Mouse (Mus musculus): ENCODE data around the gene Matn4. TPM values are rescaled to one million over a fixed set of nuclear protein-coding genes. Genes with fewer than 3 reads are reported as not detected.

Matn4 gene
- polyA plus RNA-seq (2016; fragmentation: Nextera tagmentation; extraction: Ambion mirVana), result 0.23 and 0.85 TPM in 2 replicates

DNA sequence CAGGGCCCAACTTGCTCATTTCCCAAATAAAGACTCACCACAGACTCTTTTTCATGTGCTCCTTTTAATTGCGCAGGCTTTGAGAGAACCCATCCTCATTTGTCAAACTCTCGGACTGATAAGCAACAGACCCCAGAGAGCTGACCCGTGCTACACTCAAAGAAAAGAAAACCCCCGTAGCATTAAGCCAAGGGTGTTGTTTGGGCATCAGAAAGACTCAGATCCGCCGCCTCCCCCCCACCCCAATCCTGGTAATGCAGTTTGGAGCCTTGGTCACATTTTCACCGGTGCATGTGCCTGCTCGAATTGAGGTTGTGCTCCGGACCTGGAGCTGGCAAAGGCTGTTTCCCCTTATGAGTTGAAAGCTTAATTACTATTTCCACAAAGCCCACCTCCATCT, at the start of gene Matn4:
Gene Matn4 (minus strand): TSS at position 101 of the 400 bp plus-strand sequence.
- H3K4me1 ChIP-seq, result peaks cover 39% of the 10 kb centered on the region
- no peak for DNase-seq (ENCODE audit: low spot score)
- no peaks in the 10 kb centered on the region for H3K9me3 ChIP-seq
- no peak within 1 kb of the TSS for H3K27ac ChIP-seq (replicated peaks)
- no peaks in the 10 kb centered on the region for H3K36me3 ChIP-seq (replicated peaks)
- H3K27me3 ChIP-seq (replicated peaks; ENCODE audit: low read depth, poor library complexity, severe bottlenecking), result peaks cover 100% of the 10 kb centered on the region
- 5% methylated on average over 9 of the region's 9 CpGs for WGBS
- peak within 1 kb of the TSS; percentile 55 for H3K4me3 ChIP-seq

DNA sequence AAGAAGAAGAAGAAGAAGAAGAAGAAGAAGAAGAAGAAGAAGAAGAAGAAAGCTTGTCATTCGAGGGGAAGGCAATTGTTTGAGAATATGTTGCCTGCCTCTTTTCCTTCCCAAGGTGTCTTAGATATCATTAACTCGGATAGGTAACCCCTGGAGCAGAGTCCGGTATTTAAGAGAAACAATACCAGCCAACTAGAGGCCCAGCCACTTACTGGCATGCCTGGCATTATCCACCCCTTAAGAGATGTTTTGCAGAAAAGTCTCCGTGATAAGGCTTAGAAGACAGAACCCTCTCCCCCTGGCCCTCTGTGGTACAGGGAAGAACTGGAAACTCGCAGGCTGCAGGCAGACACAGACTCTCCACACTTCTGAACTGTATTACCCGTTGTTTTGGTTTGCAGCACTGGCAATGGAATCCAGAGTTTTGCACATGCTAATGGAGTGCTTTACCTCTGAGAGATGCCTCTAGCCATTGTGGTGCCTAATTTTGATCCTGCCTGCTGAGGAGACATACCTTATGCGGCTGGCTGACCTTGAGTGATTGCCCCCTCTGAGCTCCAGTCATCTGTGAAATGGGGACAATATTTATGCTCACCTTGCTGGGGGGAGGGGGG, 49.0 kb upstream of the Matn4 start:
- no peak overlapping the region for H3K27ac ChIP-seq (replicated peaks)
- H3K4me3 ChIP-seq, result no peak overlapping the region
- no peaks in the 10 kb centered on the region for H3K27me3 ChIP-seq (replicated peaks; ENCODE audit: low read depth, poor library complexity, severe bottlenecking)
- peaks cover 41% of the 10 kb centered on the region for H3K4me1 ChIP-seq
- DNase-seq (ENCODE audit: low spot score), result no peak
- H3K36me3 ChIP-seq (replicated peaks), result no peaks in the 10 kb centered on the region
- no peaks in the 10 kb centered on the region for H3K9me3 ChIP-seq
- 69% methylated on average over 7 of the region's 7 CpGs for WGBS

DNA sequence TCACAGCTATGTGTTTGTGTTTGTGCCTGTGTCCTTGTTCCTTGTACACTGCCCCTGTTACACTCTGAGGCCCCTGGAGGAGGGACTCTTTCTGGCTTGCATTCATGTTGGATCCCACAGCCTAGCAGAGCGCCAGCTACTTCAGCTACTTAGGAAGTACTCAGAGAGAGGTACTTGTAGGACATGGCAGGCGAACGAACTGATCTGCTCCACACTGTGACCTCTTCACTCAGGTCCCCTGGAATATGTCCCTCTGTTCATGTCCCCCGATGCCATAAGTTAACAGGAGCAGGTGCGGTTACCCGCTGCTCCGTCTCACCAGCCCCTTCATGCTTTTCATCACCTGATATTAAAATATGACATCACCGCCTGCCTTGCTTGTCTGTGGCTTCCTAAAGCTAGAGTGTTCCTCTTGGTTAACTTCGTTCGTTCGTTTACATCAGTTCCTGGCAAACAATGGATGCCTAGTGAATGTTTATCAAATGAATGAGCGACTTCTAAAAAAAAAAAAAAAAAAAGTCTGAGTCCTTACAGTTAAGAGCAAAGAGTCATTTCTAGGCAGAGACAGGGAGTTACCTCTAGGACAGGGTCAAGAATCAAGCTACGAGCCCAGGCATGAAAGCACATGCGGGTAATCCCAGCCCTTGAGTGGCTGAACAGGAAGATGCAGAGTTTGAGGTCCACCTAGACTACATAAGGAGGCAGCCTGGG, 48.2 kb upstream of the Matn4 start:
- Histone ChIP-seq H3K36me3 (replicated peaks) (no peaks in the 10 kb centered on the region), H3K9me3 (no peaks in the 10 kb centered on the region), H3K27me3 (replicated peaks; ENCODE audit: low read depth, poor library complexity, severe bottlenecking) (no peaks in the 10 kb centered on the region), H3K27ac (replicated peaks) (no peak overlapping the region), H3K4me1 (peaks cover 41% of the 10 kb centered on the region), H3K4me3 (no peak overlapping the region)
- 85% methylated on average over 14 of the region's 14 CpGs for WGBS
- no peak for DNase-seq (ENCODE audit: low spot score)

DNA sequence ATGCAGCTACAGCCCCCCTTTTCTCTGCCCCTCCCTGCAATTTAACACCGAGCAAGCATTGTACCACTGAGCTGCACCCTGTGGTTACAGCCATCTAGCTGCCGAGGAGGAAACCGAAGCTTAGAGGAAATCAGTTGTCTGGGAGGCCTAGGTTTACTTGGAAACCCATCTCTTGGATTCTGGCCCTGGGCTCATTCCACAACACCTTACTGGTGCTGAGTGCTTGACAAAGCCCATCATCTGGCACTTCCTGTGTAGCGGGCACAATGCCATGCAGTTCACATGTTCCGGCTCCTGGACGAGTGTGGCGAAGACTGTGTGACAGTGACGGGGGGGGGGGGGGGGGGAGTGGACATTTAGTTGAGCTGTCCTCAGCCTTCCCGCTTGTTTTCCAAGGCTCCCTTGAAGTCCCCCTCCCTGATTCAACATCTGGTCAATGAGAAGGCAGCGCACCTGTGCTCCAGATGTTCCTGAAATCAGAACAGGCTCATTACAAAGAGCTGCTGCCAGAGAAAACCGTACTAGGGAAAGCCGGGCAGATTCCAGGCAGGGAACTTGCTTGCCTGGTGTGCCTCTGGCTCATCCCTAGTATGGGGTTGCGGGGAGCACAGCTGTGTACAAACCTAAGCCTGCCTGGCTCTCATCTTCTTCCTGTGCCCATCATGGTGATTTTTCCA, 47.2 kb upstream of the Matn4 start:
- H3K9me3 ChIP-seq, result no peaks in the 10 kb centered on the region
- H3K36me3 ChIP-seq (replicated peaks), result no peaks in the 10 kb centered on the region
- no peak overlapping the region for H3K4me3 ChIP-seq
- no peaks in the 10 kb centered on the region for H3K27me3 ChIP-seq (replicated peaks; ENCODE audit: low read depth, poor library complexity, severe bottlenecking)
- peak; percentile 54 for DNase-seq (ENCODE audit: low spot score)
- WGBS, result 40% methylated on average over 13 of the region's 13 CpGs
- peaks cover 37% of the 10 kb centered on the region for H3K4me1 ChIP-seq
- H3K27ac ChIP-seq (replicated peaks), result peak overlapping the region; percentile 48

DNA sequence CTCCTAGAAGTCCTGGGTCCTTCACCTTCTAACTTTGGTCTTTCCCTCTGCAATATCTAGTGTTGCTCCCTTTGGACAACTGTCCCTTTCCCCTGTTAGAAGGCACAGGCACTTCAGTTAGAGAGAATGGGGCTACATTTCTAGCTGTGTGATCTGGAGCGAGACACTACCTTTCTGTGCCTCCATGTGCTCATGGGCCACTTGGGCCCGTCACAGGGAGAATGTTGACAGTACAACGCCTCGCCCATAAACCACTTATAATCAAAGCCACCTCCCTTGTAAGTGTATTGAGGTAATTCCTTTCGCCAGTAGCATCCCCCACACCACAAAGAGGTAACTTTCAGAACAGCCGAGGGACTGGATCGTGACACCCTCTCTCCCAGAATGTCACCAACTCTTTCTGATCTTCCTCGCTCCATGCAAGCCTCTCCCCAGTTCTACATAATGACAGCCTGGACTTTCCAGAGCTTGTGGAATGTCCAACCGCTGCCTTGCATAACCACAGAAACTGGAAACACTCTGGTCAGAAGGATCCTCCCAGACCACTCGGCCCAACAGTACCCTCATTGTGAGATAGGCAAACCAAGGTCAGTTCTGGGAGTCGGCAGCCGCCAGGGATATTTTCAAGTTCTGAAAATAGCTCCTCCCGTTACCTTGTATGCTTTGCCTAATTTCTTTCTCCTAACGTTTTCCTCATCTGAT, 44.5 kb upstream of the Matn4 start:
- 87% methylated on average over 14 of the region's 14 CpGs for WGBS
- Histone ChIP-seq H3K4me3 (no peak overlapping the region), H3K9me3 (no peaks in the 10 kb centered on the region), H3K27me3 (replicated peaks; ENCODE audit: low read depth, poor library complexity, severe bottlenecking) (no peaks in the 10 kb centered on the region), H3K27ac (replicated peaks) (no peak overlapping the region), H3K4me1 (peaks cover 24% of the 10 kb centered on the region), H3K36me3 (replicated peaks) (no peaks in the 10 kb centered on the region)
- no peak for DNase-seq (ENCODE audit: low spot score)

DNA sequence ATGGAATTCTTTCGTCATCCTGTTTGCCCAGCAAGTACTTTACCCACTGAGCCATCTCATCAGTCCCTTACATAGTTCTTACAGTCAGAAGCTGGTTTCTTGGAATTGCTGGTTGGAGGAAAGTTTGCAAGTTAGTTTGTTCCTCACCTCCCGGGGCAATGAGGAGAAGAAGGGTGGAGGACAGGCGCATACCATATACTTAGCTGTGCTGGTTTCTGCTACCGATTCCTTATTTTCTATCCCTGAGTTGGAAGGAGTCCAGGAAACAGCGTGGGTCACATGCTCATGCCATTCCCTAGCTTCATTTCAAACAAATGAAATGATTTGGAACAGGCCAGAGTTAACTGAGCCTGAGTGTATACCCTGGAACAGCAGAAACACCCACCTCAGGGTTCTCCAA, 44.0 kb upstream of the Matn4 start:
- Histone ChIP-seq H3K9me3 (no peaks in the 10 kb centered on the region), H3K27ac (replicated peaks) (no peak overlapping the region), H3K4me1 (peaks cover 21% of the 10 kb centered on the region), H3K27me3 (replicated peaks; ENCODE audit: low read depth, poor library complexity, severe bottlenecking) (0 out of 2 replicates have a peak, but pooled peaks cover 3% of the 10 kb centered on the region), H3K4me3 (no peak overlapping the region), H3K36me3 (replicated peaks) (no peaks in the 10 kb centered on the region)
- no peak for DNase-seq (ENCODE audit: low spot score)
- WGBS, result 82% methylated on average over 5 of the region's 5 CpGs

DNA sequence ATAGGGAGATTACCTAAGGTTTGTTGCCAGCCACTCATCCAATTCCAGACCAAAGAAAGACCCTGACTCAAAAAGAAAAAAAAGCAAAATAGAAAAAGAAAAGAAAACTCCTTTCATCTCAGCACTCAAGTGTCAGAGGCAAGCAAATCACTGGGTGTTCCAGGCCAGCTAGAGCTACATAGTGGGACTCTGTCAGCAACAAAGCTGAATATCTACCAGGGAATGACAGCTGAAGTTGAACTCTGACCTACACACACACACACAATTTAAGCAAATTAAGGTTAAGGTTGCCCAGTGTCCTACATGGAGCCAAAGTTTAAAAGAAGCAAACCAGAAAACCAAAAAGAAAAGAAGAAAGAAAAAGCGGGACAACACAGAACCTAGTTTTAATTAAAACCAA, 43.2 kb upstream of the Matn4 start:
- 83% methylated on average over 1 of the region's 1 CpGs for WGBS

DNA sequence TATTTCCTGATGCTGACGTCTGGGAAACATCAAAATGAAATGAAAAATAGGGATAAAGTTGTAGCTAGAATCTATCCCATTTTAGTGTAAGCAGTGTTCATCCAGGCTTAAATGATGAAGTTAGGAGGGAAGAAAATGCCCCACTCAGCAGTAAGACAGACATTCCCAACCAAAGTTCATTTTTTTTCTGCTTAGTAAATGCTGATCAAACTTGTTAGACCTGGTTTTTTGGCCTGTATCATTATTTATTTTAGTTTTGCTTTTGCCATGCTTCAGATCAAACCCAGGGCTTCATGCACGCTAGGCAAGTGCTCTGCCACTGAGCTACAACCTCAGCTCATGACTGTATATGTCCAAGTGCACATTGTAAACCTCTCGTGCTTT, 41.1 kb upstream of the Matn4 start:
- Histone ChIP-seq H3K4me1 (peaks cover 29% of the 10 kb centered on the region), H3K4me3 (no peak overlapping the region), H3K36me3 (replicated peaks) (no peaks in the 10 kb centered on the region), H3K9me3 (no peaks in the 10 kb centered on the region), H3K27me3 (replicated peaks; ENCODE audit: low read depth, poor library complexity, severe bottlenecking) (peaks cover 25% of the 10 kb centered on the region), H3K27ac (replicated peaks) (no peak overlapping the region)
- 77% methylated on average over 3 of the region's 3 CpGs for WGBS
- DNase-seq (ENCODE audit: low spot score), result no peak

More for the DNA sequence above, 43.2 kb upstream of the Matn4 start:
- Histone ChIP-seq H3K9me3 (no peaks in the 10 kb centered on the region), H3K4me1 (peaks cover 29% of the 10 kb centered on the region), H3K36me3 (replicated peaks) (no peaks in the 10 kb centered on the region), H3K27me3 (replicated peaks; ENCODE audit: low read depth, poor library complexity, severe bottlenecking) (peaks cover 8% of the 10 kb centered on the region; the same call in 1 of the 2 replicates), H3K4me3 (no peak overlapping the region), H3K27ac (replicated peaks) (no peak overlapping the region)
- no peak for DNase-seq (ENCODE audit: low spot score)

DNA sequence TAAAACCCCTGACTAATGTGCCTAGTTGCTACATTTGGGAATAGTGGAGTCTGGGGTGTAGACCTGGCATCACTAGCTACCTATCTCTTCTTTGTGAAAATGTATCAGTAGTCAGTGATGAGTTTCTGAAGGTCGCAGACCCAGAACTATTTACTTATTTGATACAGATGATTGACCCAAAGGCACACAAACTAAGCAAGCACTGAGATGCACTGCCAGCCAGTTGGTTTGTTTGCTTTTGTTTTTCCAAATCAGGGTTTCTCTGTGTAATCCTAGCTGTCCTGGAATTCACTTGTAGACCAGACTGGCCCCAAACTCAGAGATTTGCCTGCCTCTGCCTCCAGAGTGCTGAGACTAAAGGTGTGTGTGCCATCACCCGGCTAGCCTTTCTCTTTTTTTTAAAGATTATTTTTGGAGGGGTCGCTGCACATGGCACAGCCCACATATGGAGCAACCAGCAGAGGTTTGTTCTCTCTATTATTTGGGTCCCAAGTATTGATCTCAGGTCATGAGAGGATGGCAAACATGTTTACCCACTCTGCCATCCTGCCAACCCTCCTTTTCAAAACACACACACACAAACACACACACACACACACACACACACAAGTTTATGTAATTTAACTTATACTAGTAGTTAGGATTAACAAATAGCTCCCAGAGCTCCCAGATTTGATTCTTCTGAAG, 40.6 kb upstream of the Matn4 start:
- peaks cover 34% of the 10 kb centered on the region for H3K4me1 ChIP-seq
- H3K4me3 ChIP-seq, result no peak overlapping the region
- peaks cover 29% of the 10 kb centered on the region for H3K27me3 ChIP-seq (replicated peaks; ENCODE audit: low read depth, poor library complexity, severe bottlenecking)
- H3K9me3 ChIP-seq, result no peaks in the 10 kb centered on the region
- no peak overlapping the region for H3K27ac ChIP-seq (replicated peaks)
- no peak for DNase-seq (ENCODE audit: low spot score)
- 89% methylated on average over 3 of the region's 3 CpGs for WGBS
- no peaks in the 10 kb centered on the region for H3K36me3 ChIP-seq (replicated peaks)

DNA sequence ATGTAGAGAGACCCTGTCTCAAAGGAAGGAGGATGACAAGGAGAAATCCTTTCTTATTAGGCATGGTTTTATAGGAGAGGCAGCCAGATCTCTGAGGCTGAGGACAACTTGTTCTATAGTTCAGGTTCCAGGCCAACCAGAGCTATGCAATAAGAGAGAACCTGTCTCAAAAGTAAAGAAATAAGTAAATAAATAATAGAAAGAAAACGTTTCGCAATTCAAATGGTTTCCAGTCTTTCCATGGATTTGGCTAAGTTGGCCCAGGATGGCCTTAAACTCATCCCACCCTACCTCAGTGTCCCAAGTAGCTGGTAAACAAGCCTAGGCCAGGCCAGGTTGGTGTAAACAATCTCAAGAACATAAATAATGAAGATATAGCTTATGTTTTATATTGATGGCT, 39.7 kb upstream of the Matn4 start:
- Histone ChIP-seq H3K36me3 (replicated peaks) (no peaks in the 10 kb centered on the region), H3K27ac (replicated peaks) (no peak overlapping the region), H3K4me1 (peaks cover 38% of the 10 kb centered on the region), H3K9me3 (no peaks in the 10 kb centered on the region), H3K27me3 (replicated peaks; ENCODE audit: low read depth, poor library complexity, severe bottlenecking) (peaks cover 34% of the 10 kb centered on the region), H3K4me3 (no peak overlapping the region)
- WGBS, result 82% methylated on average over 2 of the region's 2 CpGs
- no peak for DNase-seq (ENCODE audit: low spot score)

DNA sequence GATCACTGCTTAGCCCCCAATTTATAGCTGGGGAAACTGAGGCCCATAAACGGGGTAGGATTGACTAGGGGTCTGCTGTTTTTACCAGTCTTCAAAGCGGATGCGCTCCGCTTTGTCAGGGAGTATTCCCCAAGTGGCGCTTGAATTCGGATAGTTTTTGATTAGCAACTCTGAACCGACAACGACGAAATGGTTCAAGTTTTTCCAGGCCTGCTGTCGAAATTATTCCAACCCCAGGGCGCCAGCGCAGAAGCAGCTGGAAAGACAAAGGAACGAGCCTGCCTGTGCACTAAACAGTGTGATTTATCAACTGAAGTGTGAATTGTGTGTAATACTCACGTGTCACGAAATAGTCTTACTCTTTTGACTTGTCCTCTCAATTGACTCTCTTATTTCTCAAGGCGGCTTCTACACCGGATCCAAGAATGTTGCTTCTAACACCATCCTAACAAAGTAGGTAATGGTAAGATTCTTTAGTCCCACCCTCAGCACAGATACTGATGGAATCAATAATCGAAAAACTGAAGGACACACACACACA, 38.6 kb upstream of the Matn4 start, which contains the start of gene Sdc4:
Gene Sdc4 (minus strand): TSS at position 428 of the 541 bp plus-strand sequence.
- Histone ChIP-seq H3K36me3 (replicated peaks) (no peaks in the 10 kb centered on the region), H3K27ac (replicated peaks) (peak within 1 kb of the TSS; percentile 84), H3K27me3 (replicated peaks; ENCODE audit: low read depth, poor library complexity, severe bottlenecking) (peaks cover 34% of the 10 kb centered on the region), H3K4me3 (peak within 1 kb of the TSS; percentile 75), H3K4me1 (peaks cover 40% of the 10 kb centered on the region), H3K9me3 (no peaks in the 10 kb centered on the region)
- DNase-seq (ENCODE audit: low spot score), result no peak
- 7% methylated on average over 18 of the region's 18 CpGs for WGBS

DNA sequence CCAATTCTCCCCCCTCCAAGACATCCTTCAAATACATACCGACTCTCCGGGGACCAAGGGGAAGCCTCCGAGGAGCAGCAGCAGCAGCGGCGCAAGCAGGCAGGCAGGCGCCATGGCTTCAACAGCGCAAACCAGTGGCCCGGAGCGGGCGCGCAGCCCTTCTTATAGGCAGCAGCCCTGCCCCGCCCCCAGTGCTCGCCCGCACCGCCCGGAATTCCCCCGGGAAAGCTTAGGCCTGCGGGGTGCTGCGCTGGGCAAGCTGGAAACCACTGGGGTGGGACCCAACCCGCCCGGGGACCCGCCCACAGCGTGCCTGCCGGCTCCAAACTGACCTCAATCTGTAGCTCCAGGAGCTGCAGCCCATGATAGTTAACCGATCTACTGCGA, 38.1 kb upstream of the Matn4 start:
- Histone ChIP-seq H3K36me3 (replicated peaks) (no peaks in the 10 kb centered on the region), H3K27ac (replicated peaks) (peak overlapping the region; percentile 84), H3K27me3 (replicated peaks; ENCODE audit: low read depth, poor library complexity, severe bottlenecking) (peaks cover 34% of the 10 kb centered on the region), H3K9me3 (no peaks in the 10 kb centered on the region), H3K4me3 (peak overlapping the region; percentile 75), H3K4me1 (peaks cover 45% of the 10 kb centered on the region)
- peak; percentile 88 for DNase-seq (ENCODE audit: low spot score)
- WGBS, result under 1% methylated on average over 26 of the region's 26 CpGs

Data from embryonic facial prominence, embryonic 10.5 days (tissue).